Mouse (Mus musculus): ENCODE results near the gene Ehbp1. TPM values are rescaled to one million over a fixed set of nuclear protein-coding genes. Genes with fewer than 3 reads are reported as not detected.

Gene Ehbp1
- total RNA-seq, 2 experiments from 2014 or later: 14.0 to 15.6 TPM

GRCm38 (mm10) chr11:21996661-21997560 is 345.2 kb downstream of the Ehbp1 start:
- peak; percentile 21 for DNase-seq
- intact Hi-C loops (cut with DNase I; ENCODE audit: low total_unique reads): loop anchor here (10.0 kb wide), 1 partner anchor 208 kb away; no protein-coding TSS in a partner anchor

DNA sequence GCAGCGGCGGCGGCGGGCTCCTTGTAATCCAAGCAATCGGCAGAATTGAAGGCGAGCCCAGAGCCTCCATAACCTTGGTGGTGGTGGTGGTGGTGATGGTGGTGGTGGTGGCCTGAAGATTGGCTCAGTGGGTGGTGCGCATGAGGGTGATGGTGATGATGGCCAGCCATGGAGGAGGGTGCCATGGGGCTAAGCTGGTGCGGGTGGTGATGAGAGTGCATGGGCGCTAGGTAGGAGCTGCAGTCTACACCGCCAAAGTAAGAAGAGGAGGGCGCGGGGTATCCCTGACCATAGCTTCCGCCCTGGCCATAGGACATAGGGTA is 345.8 kb downstream of the Ehbp1 start:
- no peak for DNase-seq
- intact Hi-C loops (cut with DNase I; ENCODE audit: low total_unique reads): loop anchor here (10.0 kb wide), 1 partner anchor 209 kb away; no protein-coding TSS in a partner anchor

DNA sequence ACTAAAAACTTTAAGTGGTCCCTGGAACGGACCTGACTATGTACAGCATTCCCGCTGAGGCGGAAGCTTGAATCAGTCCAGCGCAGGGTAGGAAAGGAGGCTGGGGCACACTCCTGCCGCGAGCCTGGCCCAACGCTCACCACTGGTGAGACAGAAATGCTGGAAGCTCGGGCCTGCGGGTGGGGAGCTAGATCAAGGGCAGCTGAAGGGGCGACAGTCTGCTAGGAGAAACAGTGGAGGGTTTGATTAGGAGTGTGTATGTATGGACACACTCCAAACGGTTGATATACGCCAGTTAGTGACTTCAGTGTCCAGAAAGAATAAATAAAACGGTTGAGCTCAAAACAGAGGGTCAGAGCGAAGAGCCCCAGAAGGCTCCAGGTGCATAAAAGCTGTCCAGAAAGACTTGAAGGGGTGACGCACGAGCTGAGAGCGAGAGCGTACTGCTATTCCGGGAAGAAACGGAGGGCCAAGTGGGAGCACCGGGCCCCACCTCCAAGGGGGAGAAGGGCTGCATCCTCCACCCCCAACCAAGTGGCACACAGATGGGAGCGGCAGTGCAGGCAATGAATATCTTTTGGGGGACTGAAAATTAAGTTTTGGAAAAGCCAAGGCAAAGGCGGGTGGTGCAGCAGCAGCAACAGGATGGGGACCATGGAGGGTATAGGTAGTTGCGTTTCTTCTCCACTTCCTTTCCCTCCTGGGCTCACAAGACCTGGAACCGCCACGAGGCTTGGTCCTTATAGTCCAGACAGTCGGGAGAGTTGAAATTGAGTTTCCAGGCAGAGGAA is 346.4 kb downstream of the Ehbp1 start:
- no peak for DNase-seq
- intact Hi-C loops (cut with DNase I; ENCODE audit: low total_unique reads): loop anchor here (10.0 kb wide), 1 partner anchor 209 kb away; no protein-coding TSS in a partner anchor

GRCm38 (mm10) chr11:21994377-21995370 is 347.4 kb downstream of the Ehbp1 start:
- no peak for DNase-seq
- intact Hi-C loops (cut with DNase I; ENCODE audit: low total_unique reads): loop anchor here (10.0 kb wide), 1 partner anchor 210 kb away; no protein-coding TSS in a partner anchor

DNA sequence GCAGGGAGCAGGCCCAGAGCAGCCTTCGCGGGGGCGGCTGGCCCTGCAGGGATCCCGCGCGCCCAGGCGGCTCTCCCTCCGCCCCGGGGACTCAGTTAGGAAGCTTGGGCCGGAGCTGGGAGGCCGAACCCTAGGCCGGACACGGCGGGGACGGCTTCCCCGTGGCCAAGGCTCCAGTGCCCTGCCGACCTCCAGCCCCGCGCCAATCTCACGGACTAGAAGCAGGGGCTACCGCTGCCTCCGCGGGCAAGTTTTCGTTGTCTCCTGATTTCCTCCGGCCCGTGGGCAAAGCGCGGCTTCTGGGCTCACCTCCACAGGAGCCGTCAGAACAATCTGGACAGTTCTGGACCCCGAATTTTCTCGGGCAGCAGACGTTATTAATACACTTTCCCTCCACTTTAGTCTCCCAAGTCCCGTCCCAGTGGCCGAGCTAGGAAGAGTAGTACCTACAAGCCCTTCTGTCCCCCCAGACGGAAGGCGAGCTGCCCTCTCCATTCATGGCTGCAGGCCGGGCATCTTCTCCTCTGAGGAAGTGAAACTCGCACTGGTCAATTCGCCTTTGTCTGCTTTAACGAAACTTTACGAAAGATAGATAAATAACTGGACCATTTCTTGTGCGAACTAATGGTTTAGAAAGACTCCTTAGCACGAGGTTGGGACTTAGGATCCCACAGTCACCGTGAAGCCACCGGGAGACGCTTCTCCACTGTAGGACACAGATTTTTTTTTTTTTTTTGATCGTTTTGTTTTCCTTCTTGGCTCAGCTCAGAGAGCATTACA is 348.3 kb downstream of the Ehbp1 start:
- intact Hi-C loops (cut with DNase I; ENCODE audit: low total_unique reads): loop anchor here (10.0 kb wide), 1 partner anchor 211 kb away; no protein-coding TSS in a partner anchor
- DNase-seq: peak; percentile 27

DNA sequence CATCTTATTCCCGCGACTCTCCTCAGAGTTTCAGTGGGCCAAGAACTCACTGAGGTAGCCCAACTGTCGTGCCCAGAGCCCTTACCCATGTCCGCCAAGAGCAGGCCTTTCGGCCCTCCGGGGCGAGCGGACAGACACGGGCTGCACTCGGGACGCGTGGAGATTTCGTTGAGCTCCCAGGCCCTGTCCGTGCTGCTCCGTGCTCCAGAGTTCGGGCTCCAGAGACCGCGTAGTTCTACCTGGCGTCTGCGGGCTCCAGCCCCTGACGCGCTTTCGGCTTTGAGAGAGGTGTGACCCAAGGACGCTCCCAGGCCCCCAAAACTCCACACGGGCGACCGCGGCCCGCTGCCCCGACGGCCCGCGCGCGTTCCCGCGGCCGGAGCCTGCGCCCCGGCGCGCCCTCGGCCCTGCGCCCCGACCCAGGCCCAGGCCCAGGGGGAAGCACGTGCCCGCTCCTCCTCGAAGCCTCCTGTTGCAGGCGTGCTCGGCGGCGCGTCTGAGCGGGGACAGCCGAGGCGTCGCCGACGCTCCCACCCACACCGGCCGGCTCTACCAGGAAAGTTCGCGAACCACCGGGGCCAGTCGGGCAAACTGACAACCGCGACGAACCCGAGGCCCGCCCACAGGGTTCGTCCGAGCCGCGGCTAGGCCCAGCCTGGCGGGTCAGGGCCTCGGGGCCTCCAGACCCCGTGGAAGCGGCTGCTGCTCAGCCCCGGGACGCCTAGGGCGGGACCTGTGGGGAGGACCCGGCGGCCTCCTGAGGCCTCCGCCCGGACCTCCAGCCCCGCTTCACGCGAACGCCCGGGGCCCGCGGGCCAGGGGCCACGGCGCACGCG is 349.1 kb downstream of the Ehbp1 start:
- DNase-seq: peak; percentile 10

GRCm38 (mm10) chr11:21988398-21988946 is 353.6 kb downstream of the Ehbp1 start:
- intact Hi-C loops (cut with DNase I; ENCODE audit: low total_unique reads): no loop called here
- DNase-seq: no peak

More for the DNA sequence above, 349.1 kb downstream of the Ehbp1 start:
- intact Hi-C loops (cut with DNase I; ENCODE audit: low total_unique reads): loop anchor here (10.0 kb wide), 1 partner anchor 212 kb away; no protein-coding TSS in a partner anchor

GRCm38 (mm10) chr11:21985118-21985517 is 357.0 kb downstream of the Ehbp1 start:
- intact Hi-C loops (cut with DNase I; ENCODE audit: low total_unique reads): no loop called here
- no peak for DNase-seq

GRCm38 (mm10) chr11:21974005-21974531 is 368.0 kb downstream of the Ehbp1 start:
- intact Hi-C loops (cut with DNase I; ENCODE audit: low total_unique reads): no loop called here
- DNase-seq: no peak

DNA sequence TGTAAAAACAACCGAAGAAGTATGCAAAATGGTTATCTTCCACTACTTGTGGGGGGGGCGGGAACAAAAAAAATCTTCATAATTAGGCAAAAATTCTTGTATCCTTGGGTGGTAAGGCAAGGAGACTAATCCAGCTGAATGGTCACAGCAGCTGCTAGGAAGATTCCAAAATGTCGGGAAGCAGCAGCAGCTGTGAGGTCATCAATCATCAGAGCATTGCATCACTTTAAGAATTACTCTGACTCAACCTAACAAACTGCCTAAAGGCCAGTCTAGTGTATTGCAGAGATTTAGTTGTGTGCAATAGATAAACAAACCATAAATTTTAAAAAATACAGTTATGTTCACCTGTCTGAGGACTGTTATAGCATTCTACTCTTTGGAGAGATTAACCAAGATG is 368.5 kb downstream of the Ehbp1 start:
- intact Hi-C loops (cut with DNase I; ENCODE audit: low total_unique reads): no loop called here
- no peak for DNase-seq

DNA sequence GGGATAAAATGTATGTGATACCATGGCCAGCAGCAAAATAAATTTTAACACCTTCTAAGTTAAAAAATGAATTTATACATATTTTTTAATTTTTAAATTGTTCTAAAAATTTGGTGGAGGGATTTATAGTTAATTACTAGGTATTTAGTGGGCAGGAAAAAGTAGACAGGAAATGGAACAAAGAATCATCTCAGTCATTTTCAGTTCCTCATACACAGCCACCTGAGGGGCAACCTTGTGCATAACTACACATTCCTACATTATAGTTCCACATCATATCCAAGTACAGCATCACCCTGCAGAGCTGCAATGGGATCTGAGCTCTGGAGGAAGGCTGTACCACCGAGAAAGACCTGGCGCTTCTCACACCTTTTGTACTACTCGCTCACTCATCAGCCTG is 373.2 kb downstream of the Ehbp1 start:
- DNase-seq: no peak
- intact Hi-C loops (cut with DNase I; ENCODE audit: low total_unique reads): no loop called here

Other genes starting within 250 kb of the Ehbp1 start
- 1 to 10 TPM; 1.4 to 2.5 TPM for gene Tmem17, start 169.8 kb upstream of the Ehbp1 start, total RNA-seq (2021)

Measured in gastrocnemius, postnatal 14 days (tissue).